In genomic region chr12:80791571-80792444, GRCm38 (mm10) we compare ENCODE assay signal across 8 mouse cellular contexts. TPM values are rescaled to one million over a fixed set of nuclear protein-coding genes. Genes with fewer than 3 reads are reported as not detected.
DNase-seq lines count a peak whose midpoint lies in the region; ATAC-seq and TF ChIP-seq lines count a peak whose summit lies in the region.

No protein-coding gene starts in this region.

- ATAC-seq in heart, embryonic 16.5 days (replicated peaks; ENCODE audit: extremely low read depth, insufficient read depth, low FRiP score): no peak
- no peak for ATAC-seq in limb, embryonic 14.5 days (ENCODE audit: low FRiP score, low read depth)
- no peak for ATAC-seq in neural tube, embryonic 14.5 days (ENCODE audit: low read depth)

- peak overlapping the region; percentile 99 for H3K27ac ChIP-seq in layer of hippocampus, adult 2 months
- H3K27ac ChIP-seq in brown adipose tissue, adult 24 weeks (replicated peaks; ENCODE audit: low read depth, low read length): peak overlapping the region; percentile 98
- H3K27ac ChIP-seq in heart, embryonic 16.5 days (ENCODE audit: low read length): peak overlapping the region; percentile 89
- peak overlapping the region; percentile 94; the same call in 1 of the 2 replicates for H3K27ac ChIP-seq in limb, embryonic 14.5 days (replicated peaks; ENCODE audit: low read depth, low read length)
- H3K27ac ChIP-seq in neural tube, embryonic 14.5 days (ENCODE audit: low read depth, low read length): no peak overlapping the region

- H3K27me3 ChIP-seq in heart, embryonic 16.5 days (ENCODE audit: control insufficient read depth, insufficient read depth, low read length): peaks cover 3% of the 10 kb centered on the region; the same call in 1 of the 2 replicates
- no peaks in the 10 kb centered on the region for H3K27me3 ChIP-seq in limb, embryonic 14.5 days (ENCODE audit: control insufficient read depth, insufficient read depth, low read length)
- no peaks in the 10 kb centered on the region for H3K27me3 ChIP-seq in neural tube, embryonic 14.5 days (ENCODE audit: control insufficient read depth, insufficient read depth, low read length)

- no peaks in the 10 kb centered on the region for H3K9me3 ChIP-seq in heart, embryonic 16.5 days (replicated peaks; ENCODE audit: control insufficient read depth, low read length)
- no peaks in the 10 kb centered on the region for H3K9me3 ChIP-seq in limb, embryonic 14.5 days (ENCODE audit: control insufficient read depth, low read length)
- no peaks in the 10 kb centered on the region for H3K9me3 ChIP-seq in neural tube, embryonic 14.5 days (ENCODE audit: control insufficient read depth, low read length)

- peak overlapping the region; percentile 88 for H3K4me3 ChIP-seq in layer of hippocampus, adult 2 months
- peak overlapping the region; percentile 99 for H3K4me3 ChIP-seq in brown adipose tissue, adult 24 weeks (ENCODE audit: insufficient read depth, low read depth, low read length)
- peak overlapping the region; percentile 93 for H3K4me3 ChIP-seq in heart, embryonic 16.5 days (ENCODE audit: low read length)
- H3K4me3 ChIP-seq in limb, embryonic 14.5 days (replicated peaks; ENCODE audit: low read length): peak overlapping the region; percentile 94
- H3K4me3 ChIP-seq in neural tube, embryonic 14.5 days (ENCODE audit: low read depth, low read length): peak overlapping the region; percentile 70

- TF ChIP-seq CTCF in layer of hippocampus, adult 2 months (conservative IDR thresholded peaks at IDR 0.05): peak; percentile 62

- peaks cover 27% of the 10 kb centered on the region for H3K4me1 ChIP-seq in brown adipose tissue, adult 24 weeks (ENCODE audit: control insufficient read depth, insufficient read depth, insufficient read length, low read length)
- H3K4me1 ChIP-seq in heart, embryonic 16.5 days (ENCODE audit: control insufficient read depth, insufficient read depth, low read length): peaks cover 43% of the 10 kb centered on the region
- H3K4me1 ChIP-seq in limb, embryonic 14.5 days (ENCODE audit: control insufficient read depth, insufficient read depth, low read length): peaks cover 10% of the 10 kb centered on the region
- peaks cover 11% of the 10 kb centered on the region for H3K4me1 ChIP-seq in neural tube, embryonic 14.5 days (ENCODE audit: control insufficient read depth, insufficient read depth, low read length)

- DNase-seq in layer of hippocampus, adult 2 months (ENCODE audit: low spot score in 2 of 2): no peak
- no peak for DNase-seq in layer of hippocampus, postnatal 25 days (ENCODE audit: extremely low spot score in 1 of 2, low spot score in 1 of 2)
- DNase-seq in limb, embryonic 14.5 days (ENCODE audit: low spot score): peak; percentile 34
- DNase-seq in gastrocnemius, postnatal 10 days: no peak
- DNase-seq in adrenal gland, adult 8-10 months: no peak

- WGBS in heart, embryonic 16.5 days: 33% methylated on average over 6 of the region's 6 CpGs
- 39% methylated on average over 6 of the region's 6 CpGs for WGBS in limb, embryonic 14.5 days
- WGBS in neural tube, embryonic 14.5 days: 43% methylated on average over 6 of the region's 6 CpGs

- H3K36me3 ChIP-seq in heart, embryonic 16.5 days (ENCODE audit: control insufficient read depth, insufficient read depth): no peaks in the 10 kb centered on the region
- no peaks in the 10 kb centered on the region for H3K36me3 ChIP-seq in limb, embryonic 14.5 days (ENCODE audit: control insufficient read depth, insufficient read depth, low read length)
- no peaks in the 10 kb centered on the region for H3K36me3 ChIP-seq in neural tube, embryonic 14.5 days (ENCODE audit: control insufficient read depth, insufficient read depth, low read length)

- peak overlapping the region; percentile 88 for H3K9ac ChIP-seq in heart, embryonic 16.5 days (ENCODE audit: low read length)
- peak overlapping the region; percentile 79 for H3K9ac ChIP-seq in limb, embryonic 14.5 days (ENCODE audit: low read depth, low read length, severe bottlenecking)
- no peak overlapping the region; the same call in 1 of the 2 replicates for H3K9ac ChIP-seq in neural tube, embryonic 14.5 days (replicated peaks; ENCODE audit: low read depth, low read length)

- TF ChIP-seq POLR2A in limb, embryonic 14.5 days (IDR thresholded peaks at IDR 0.05; ENCODE audit: borderline replicate concordance, extremely low read depth, insufficient read depth, insufficient read length): no peak

- peak overlapping the region; percentile 68 for H3K4me2 ChIP-seq in heart, embryonic 16.5 days (ENCODE audit: low read depth, low read length)
- peak overlapping the region; percentile 62 for H3K4me2 ChIP-seq in limb, embryonic 14.5 days (replicated peaks; ENCODE audit: low read depth, low read length, severe bottlenecking)
- H3K4me2 ChIP-seq in neural tube, embryonic 14.5 days (ENCODE audit: low read depth, low read length): peak overlapping the region; percentile 46

RNA-seq across cellular contexts. Expression of gene Susd6, which starts 1.5 kb away (rescaled TPM):
- 10 to 100 TPM; 71.6 to 72.1 TPM for total RNA-seq in layer of hippocampus, adult 2 months (2021)
- total RNA-seq in layer of hippocampus, postnatal 25 days (2021): 10 to 100 TPM; 59.9 to 64.5 TPM
- polyA plus RNA-seq in brown adipose tissue, adult 24 weeks (2012; ENCODE audit: insufficient read depth, insufficient read length, missing spikeins): 12.1 and 13.8 TPM in 2 replicates
- polyA plus RNA-seq in heart, embryonic 16.5 days (2015; fragmentation: Nextera tagmentation; extraction: Ambion mirVana): 18.1 and 19.4 TPM in 2 replicates
- 28.6 and 32.2 TPM in 2 replicates for polyA plus RNA-seq in limb, embryonic 14.5 days (2012; rRNA removed)
- 22.3 and 24.9 TPM in 2 replicates for polyA plus RNA-seq in limb, embryonic 14.5 days (2014; fragmentation: Nextera tagmentation; extraction: Ambion mirVana)
- polyA plus RNA-seq in neural tube, embryonic 14.5 days (2014; fragmentation: Nextera tagmentation; extraction: Ambion mirVana): 11.6 and 13.6 TPM in 2 replicates
- total RNA-seq in gastrocnemius, postnatal 10 days (2021): 10 to 100 TPM; 28.6 to 29.2 TPM
- total RNA-seq in adrenal gland, adult 8-10 months (2022): 10 to 100 TPM; 58.0 to 74.0 (median 70.3) TPM

RNA-seq across cellular contexts. Expression of gene Ccdc177, which starts 31.3 kb away (rescaled TPM):
- 10 to 100 TPM; 18.4 to 18.6 TPM for total RNA-seq in layer of hippocampus, adult 2 months (2021)
- 10 to 100 TPM; 17.6 to 19.2 TPM for total RNA-seq in layer of hippocampus, postnatal 25 days (2021)
- not detected in 2 replicates for polyA plus RNA-seq in brown adipose tissue, adult 24 weeks (2012; ENCODE audit: insufficient read depth, insufficient read length, missing spikeins)
- polyA plus RNA-seq in heart, embryonic 16.5 days (2015; fragmentation: Nextera tagmentation; extraction: Ambion mirVana): not detected in 2 replicates
- 0.08 and 0.10 TPM in 2 replicates for polyA plus RNA-seq in limb, embryonic 14.5 days (2012; rRNA removed)
- polyA plus RNA-seq in limb, embryonic 14.5 days (2014; fragmentation: Nextera tagmentation; extraction: Ambion mirVana): 0.04 and 0.07 TPM in 2 replicates
- polyA plus RNA-seq in neural tube, embryonic 14.5 days (2014; fragmentation: Nextera tagmentation; extraction: Ambion mirVana): 3.1 and 3.6 TPM in 2 replicates
- total RNA-seq in gastrocnemius, postnatal 10 days (2021): under 1 TPM; 0.07 to 0.09 TPM
- under 1 TPM in 1 of 4 experiments, not detected in 3; 0.09 TPM for total RNA-seq in adrenal gland, adult 8-10 months (2022)

Comparison
In these comparisons a context has a peak if more than half of its experiments do, and no peak if none do; other contexts are left out.
1. RNA of gene Ccdc177, which starts 31.3 kb away (total RNA-seq): 17.6 to 19.2 TPM in layer of hippocampus, postnatal 25 days and 18.4 to 18.6 TPM in layer of hippocampus, adult 2 months; 0.07 to 0.09 TPM in gastrocnemius, postnatal 10 days and 0.09 TPM in adrenal gland, adult 8-10 months; every median in the first group is over 10 times any median in the second.
2. Peak in every context shown above with its lines, with median percentiles within 50 percentile points of each other: H3K4me3 ChIP-seq and H3K4me2 ChIP-seq.